Mouse (Mus musculus) stomach, embryonic 16.5 days (tissue): ENCODE measurements around the gene Aldh5a1. TPM values are rescaled to one million over a fixed set of nuclear protein-coding genes. Genes with fewer than 3 reads are reported as not detected.

Experiments used
- ATAC-seq: fragments of 200-750 bp; cut with Nextera tagmentation; 2 replicates; pipeline ENCODE4 v1.8.0; 2017; ENCODE audit warnings: moderate number of reproducible peaks, moderate TSS enrichment; ENCODE audit not compliant: insufficient read depth, low FRiP score
- H3K27ac ChIP-seq: fragments of 300-500 bp; sonication (generic); 2 replicates; pipeline ENCODE4 v1.5.1; 2014; ENCODE audit warnings: low read length
- H3K27me3 ChIP-seq: fragments of 300-500 bp; sonication (generic); 2 replicates; pipeline ENCODE4 v1.6.1; 2014; ENCODE audit warnings: low read length, control low read depth, mixed read lengths; ENCODE audit not compliant: control insufficient read depth, insufficient read depth
- H3K36me3 ChIP-seq: fragments of 300-500 bp; sonication (generic); 2 replicates; pipeline ENCODE4 v1.6.1; 2014; ENCODE audit warnings: low read length; ENCODE audit not compliant: control insufficient read depth, insufficient read depth
- H3K4me1 ChIP-seq: fragments of 300-500 bp; sonication (generic); 2 replicates; pipeline ENCODE4 v1.6.1; 2014; ENCODE audit warnings: low read length, control low read depth, mixed read lengths; ENCODE audit not compliant: control insufficient read depth, insufficient read depth
- H3K4me2 ChIP-seq: fragments of 300-500 bp; sonication (generic); 2 replicates; pipeline ENCODE4 v1.6.1; 2014; ENCODE audit warnings: low read depth, low read length, mixed read lengths
- H3K4me3 ChIP-seq: fragments of 300-500 bp; sonication (generic); replicated peaks from 2 replicates; pipeline ENCODE4 v1.5.1; 2014; ENCODE audit warnings: mild to moderate bottlenecking, low read length
- H3K9ac ChIP-seq: fragments of 300-500 bp; sonication (generic); 2 replicates; pipeline ENCODE4 v1.6.1; 2014; ENCODE audit warnings: low read length
- H3K9me3 ChIP-seq: fragments of 300-500 bp; sonication (generic); replicated peaks from 2 replicates; pipeline ENCODE4 v1.6.1; 2016; ENCODE audit warnings: low read length, control low read depth; ENCODE audit not compliant: control insufficient read depth
- WGBS: fragments of 180-500 bp; shearing (Covaris S2); extraction: QIAGEN DNeasy Blood & Tissue Kit; methylation state at CpG from one replicate; pipeline ENCODE4 v1.1.7; 2014; 5-methylcytosine and 5-hydroxymethylcytosine counted together
- polyA plus RNA-seq: library from polyadenylated mRNA; unstranded; fragments of >200 nt; fragmentation: Nextera tagmentation; extraction: Ambion mirVana; gene quantifications from 2 replicates; pipeline ENCODE4 v1.2.1, GENCODE M21; 2015

Gene Aldh5a1
- polyA plus RNA-seq, 1 experiment from 2014 or later: 7.6 TPM

DNA sequence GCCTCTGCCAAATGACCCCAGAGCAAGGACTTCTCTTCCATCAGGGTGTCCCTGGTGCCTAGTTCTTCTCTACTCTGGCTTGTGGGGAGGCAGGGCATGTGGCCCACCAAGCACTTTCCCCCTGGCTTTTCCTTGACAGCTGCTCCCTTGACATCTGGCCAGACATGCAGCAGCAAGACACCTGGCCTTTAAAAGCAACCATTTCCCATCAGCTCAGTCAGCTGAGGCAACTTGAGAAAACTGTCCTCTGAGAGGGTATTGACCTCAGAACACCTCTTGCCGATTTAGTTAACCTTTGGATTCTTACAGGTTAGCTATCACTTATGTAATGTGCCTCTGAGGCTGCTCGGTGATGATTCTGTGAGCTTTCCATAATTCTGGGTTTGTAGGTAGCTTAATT, 43.6 kb downstream of the Aldh5a1 start:
- no peak overlapping the region for H3K4me2 ChIP-seq
- 70% methylated on average over 2 of the region's 2 CpGs for WGBS
- no peak overlapping the region for H3K27ac ChIP-seq
- no peak overlapping the region for H3K9ac ChIP-seq
- ATAC-seq: no peak
- no peaks in the 10 kb centered on the region for H3K27me3 ChIP-seq
- H3K4me1 ChIP-seq: no peaks in the 10 kb centered on the region
- no peaks in the 10 kb centered on the region for H3K9me3 ChIP-seq
- no peaks in the 10 kb centered on the region for H3K36me3 ChIP-seq
- H3K4me3 ChIP-seq: no peak overlapping the region

DNA sequence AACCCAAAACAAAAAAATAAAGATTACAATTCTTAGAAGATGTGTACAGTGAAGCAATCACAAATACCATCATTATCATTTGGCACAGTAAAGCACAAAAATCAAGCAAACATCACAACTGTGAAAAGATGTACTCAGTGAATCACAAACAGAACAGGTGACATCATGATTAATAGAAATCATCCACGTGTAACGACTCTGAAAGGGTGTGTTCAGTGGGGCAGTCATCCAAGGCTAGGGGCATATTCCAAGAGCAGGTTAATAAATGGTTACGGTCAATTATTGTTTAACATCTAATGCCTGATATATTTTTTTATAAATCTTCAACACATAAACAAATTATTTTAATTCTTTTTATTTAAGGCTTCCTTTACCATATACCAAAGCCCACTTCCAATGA, 44.9 kb downstream of the Aldh5a1 start:
- no peaks in the 10 kb centered on the region for H3K36me3 ChIP-seq
- no peak overlapping the region for H3K4me2 ChIP-seq
- no peaks in the 10 kb centered on the region for H3K27me3 ChIP-seq
- H3K27ac ChIP-seq: no peak overlapping the region
- no peak for ATAC-seq
- no peak overlapping the region for H3K4me3 ChIP-seq
- no peak overlapping the region for H3K9ac ChIP-seq
- H3K9me3 ChIP-seq: no peaks in the 10 kb centered on the region
- WGBS: 69% methylated on average over 3 of the region's 3 CpGs
- no peaks in the 10 kb centered on the region for H3K4me1 ChIP-seq

DNA sequence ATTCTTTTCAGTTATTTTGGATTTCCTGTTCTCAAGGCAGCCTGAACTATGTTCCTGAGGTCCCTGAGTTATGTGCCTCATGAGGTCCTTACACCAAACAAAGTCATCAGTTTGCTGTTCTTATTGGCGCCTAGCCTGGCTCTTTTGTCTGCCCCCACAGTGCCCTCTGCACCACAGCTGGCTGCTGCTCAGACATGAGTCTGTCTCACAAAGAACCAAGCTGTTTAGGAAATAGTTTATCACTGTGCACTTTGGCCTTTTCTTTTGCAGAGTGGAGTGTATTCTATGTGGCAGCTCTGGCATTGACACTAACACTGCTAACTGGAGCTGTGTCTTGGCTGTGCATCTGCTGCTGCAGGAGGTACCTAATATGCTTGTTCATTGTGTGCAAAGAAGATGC, 47.9 kb downstream of the Aldh5a1 start:
- H3K9ac ChIP-seq: no peak overlapping the region
- 15% methylated on average over 1 of the region's 1 CpGs for WGBS
- no peak overlapping the region for H3K4me3 ChIP-seq
- H3K27ac ChIP-seq: no peak overlapping the region
- no peaks in the 10 kb centered on the region for H3K9me3 ChIP-seq
- no peaks in the 10 kb centered on the region for H3K27me3 ChIP-seq
- ATAC-seq: no peak
- no peaks in the 10 kb centered on the region for H3K36me3 ChIP-seq
- H3K4me1 ChIP-seq: no peaks in the 10 kb centered on the region
- no peak overlapping the region for H3K4me2 ChIP-seq

DNA sequence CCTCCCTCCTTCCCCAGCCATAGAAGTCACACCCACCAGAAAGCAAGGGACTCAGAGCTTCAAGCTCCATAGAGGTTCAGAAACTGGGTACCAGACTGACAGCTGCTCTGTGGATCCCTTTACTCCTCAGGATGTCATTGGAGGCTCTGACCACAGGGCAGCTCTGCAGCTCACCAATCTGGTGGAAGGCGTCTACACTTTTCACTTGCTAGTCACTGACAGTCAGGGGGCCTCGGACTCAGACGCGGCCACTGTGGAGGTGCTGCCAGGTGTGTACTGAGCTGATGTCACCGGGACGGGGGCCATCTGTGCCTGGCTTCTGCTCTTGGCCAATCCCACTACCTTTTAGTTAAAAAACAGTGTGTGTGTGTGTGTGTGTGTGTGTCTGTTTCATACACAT, 55.0 kb downstream of the Aldh5a1 start:
- Histone ChIP-seq H3K27ac (no peak overlapping the region), H3K4me2 (no peak overlapping the region), H3K36me3 (no peaks in the 10 kb centered on the region), H3K9ac (no peak overlapping the region), H3K4me1 (no peaks in the 10 kb centered on the region), H3K27me3 (no peaks in the 10 kb centered on the region), H3K4me3 (no peak overlapping the region), H3K9me3 (no peaks in the 10 kb centered on the region)
- 92% methylated on average over 6 of the region's 6 CpGs for WGBS
- ATAC-seq: no peak

DNA sequence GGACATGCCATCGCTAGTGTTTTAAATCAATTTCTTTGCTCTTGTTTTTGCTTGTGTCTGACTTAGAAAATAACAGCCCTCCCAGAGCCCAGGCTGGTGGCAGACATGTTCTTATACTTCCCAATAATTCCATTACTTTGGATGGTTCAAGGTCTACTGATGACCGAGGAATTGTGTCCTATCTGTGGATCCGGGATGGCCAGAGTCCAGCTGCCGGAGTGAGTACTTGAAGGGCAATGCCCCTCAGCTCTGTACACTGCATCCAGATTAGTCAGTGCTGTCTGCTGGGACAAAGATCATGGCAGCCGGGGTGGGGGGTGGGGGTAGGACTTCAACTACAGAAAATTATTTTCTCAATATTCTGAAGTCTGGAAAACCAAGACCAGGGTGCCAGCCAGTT, 56.8 kb downstream of the Aldh5a1 start:
- 88% methylated on average over 5 of the region's 5 CpGs for WGBS
- no peak overlapping the region for H3K4me2 ChIP-seq
- ATAC-seq: no peak
- no peak overlapping the region for H3K27ac ChIP-seq
- H3K4me3 ChIP-seq: no peak overlapping the region
- H3K4me1 ChIP-seq: no peaks in the 10 kb centered on the region
- H3K9me3 ChIP-seq: no peaks in the 10 kb centered on the region
- no peak overlapping the region for H3K9ac ChIP-seq
- no peaks in the 10 kb centered on the region for H3K27me3 ChIP-seq
- H3K36me3 ChIP-seq: no peaks in the 10 kb centered on the region

DNA sequence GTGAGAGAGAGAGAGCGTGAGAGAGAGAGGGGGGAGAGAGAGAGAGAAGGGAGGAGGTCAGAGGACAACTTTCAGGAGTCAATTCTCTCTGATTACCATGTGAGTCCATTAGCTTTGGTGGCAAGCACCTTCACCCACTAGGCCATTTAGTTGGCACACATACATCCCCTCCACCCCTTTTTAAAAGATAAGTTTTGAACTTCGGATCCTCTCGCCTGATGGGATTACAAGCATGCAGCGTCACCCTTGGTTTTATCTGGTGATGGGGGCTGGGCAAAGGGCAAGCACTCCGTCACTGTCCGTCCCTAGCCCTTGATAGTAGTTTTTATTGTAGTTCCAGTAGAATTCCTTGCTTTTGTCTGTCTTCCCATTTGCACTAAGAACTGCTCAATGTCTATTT, 57.3 kb downstream of the Aldh5a1 start:
- H3K27ac ChIP-seq: no peak overlapping the region
- no peak overlapping the region for H3K4me3 ChIP-seq
- no peaks in the 10 kb centered on the region for H3K27me3 ChIP-seq
- H3K9me3 ChIP-seq: no peaks in the 10 kb centered on the region
- no peak overlapping the region for H3K9ac ChIP-seq
- 71% methylated on average over 6 of the region's 6 CpGs for WGBS
- H3K36me3 ChIP-seq: no peaks in the 10 kb centered on the region
- no peak overlapping the region for H3K4me2 ChIP-seq
- peak; percentile 47; the same call in 1 of the 2 replicates for ATAC-seq
- no peaks in the 10 kb centered on the region for H3K4me1 ChIP-seq

DNA sequence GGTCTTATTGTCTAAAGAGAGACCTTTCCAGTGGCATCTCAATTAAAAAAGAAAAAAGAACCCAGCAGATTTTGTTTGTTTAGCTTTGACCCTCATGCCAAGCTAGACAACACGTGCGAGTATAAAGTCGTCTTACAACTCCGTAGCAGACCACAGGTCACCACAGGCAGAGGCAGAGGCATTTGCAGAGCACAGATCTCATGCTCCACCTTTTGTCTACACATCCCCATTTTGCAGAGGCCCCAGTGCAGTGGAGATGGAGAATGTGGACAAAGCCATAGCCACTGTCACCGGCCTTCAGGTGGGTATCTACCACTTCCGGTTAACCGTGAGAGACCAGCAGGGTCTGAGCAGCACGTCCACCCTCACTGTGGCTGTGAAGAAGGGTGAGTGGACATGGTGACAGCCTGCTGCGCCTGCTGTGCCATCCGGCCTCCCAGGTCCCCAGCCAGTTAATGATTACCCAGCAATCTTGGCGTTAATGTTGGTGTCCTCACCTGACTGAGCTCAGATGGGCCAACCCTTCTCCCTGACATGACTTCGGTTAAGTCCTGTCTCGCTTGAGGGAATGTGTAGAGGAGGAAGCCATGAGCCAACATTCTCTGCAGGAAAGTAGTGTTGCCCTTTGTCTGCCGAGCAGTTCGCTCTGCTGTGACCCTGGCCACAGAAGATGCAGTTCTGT, 58.0 kb downstream of the Aldh5a1 start:
- WGBS: 73% methylated on average over 15 of the region's 15 CpGs
- Histone ChIP-seq H3K27me3 (no peaks in the 10 kb centered on the region), H3K27ac (no peak overlapping the region), H3K9ac (no peak overlapping the region), H3K36me3 (no peaks in the 10 kb centered on the region), H3K4me1 (no peaks in the 10 kb centered on the region), H3K4me3 (no peak overlapping the region), H3K9me3 (no peaks in the 10 kb centered on the region), H3K4me2 (no peak overlapping the region)
- no peak for ATAC-seq

DNA sequence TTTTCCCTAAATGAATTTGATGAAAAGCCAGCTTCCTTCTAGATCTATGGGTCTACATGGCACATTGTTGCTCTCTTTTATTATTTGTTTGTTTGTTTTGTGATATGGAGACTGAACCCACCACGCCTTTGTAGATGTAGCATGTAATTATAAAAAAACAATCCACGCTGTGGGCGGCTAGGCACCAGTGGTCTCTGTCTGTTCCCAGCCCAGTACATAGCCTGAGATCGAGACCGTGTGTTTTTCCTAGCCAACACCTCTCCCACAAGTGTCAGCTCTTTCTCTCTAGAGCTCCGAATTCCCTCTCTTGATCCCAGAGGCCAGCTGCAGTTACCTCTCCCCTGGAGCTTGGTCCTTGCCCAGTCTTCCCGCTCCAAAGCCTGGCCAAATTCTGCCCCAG, 69.2 kb downstream of the Aldh5a1 start:
- no peaks in the 10 kb centered on the region for H3K36me3 ChIP-seq
- H3K27ac ChIP-seq: no peak overlapping the region
- H3K9me3 ChIP-seq: no peaks in the 10 kb centered on the region
- ATAC-seq: no peak
- H3K9ac ChIP-seq: no peak overlapping the region
- H3K4me1 ChIP-seq: no peaks in the 10 kb centered on the region; the same call in 1 of the 2 replicates
- H3K27me3 ChIP-seq: no peaks in the 10 kb centered on the region
- no peak overlapping the region for H3K4me2 ChIP-seq
- WGBS: 87% methylated on average over 7 of the region's 7 CpGs
- H3K4me3 ChIP-seq: no peak overlapping the region

DNA sequence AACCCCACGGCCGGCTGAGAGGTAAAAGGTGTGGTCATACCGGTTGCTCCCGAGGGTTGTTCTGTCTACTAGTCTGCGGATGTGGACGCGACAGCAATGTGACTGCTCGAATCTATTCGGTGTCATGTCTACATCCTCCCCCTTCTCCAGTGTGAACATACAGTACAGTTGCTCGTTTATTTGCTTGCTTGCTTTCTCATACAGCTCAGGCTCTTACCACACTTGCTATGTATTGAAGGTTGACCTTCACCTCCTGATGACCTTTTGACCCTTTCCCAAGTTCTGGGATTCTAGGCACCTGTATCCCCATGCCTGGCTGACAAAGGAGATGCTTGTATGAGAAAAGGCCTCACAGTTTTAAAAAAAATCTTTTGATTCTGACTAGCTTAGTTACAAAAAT, 69.7 kb downstream of the Aldh5a1 start:
- Histone ChIP-seq H3K27me3 (no peaks in the 10 kb centered on the region), H3K4me2 (no peak overlapping the region), H3K9ac (no peak overlapping the region), H3K36me3 (no peaks in the 10 kb centered on the region), H3K9me3 (no peaks in the 10 kb centered on the region), H3K4me1 (no peaks in the 10 kb centered on the region; the same call in 1 of the 2 replicates), H3K27ac (no peak overlapping the region), H3K4me3 (no peak overlapping the region)
- ATAC-seq: no peak
- 81% methylated on average over 10 of the region's 10 CpGs for whole genome bisulfite sequencing
